Mouse (Mus musculus) mesoderm, embryonic 11.5 days (tissue): ENCODE results near the gene Nmb.
"Not testable (repeated sequence)": the region's sequence is repeated elsewhere in the genome, so short reads cannot be mapped to it uniquely, and the experiment has no call there.

Experiments
- DNase-seq: peaks from one replicate; pipeline ENCODE4 v3.0.0-alpha.2; 2012; ENCODE audit warnings: low read depth, low spot score

Nmb gene

DNA sequence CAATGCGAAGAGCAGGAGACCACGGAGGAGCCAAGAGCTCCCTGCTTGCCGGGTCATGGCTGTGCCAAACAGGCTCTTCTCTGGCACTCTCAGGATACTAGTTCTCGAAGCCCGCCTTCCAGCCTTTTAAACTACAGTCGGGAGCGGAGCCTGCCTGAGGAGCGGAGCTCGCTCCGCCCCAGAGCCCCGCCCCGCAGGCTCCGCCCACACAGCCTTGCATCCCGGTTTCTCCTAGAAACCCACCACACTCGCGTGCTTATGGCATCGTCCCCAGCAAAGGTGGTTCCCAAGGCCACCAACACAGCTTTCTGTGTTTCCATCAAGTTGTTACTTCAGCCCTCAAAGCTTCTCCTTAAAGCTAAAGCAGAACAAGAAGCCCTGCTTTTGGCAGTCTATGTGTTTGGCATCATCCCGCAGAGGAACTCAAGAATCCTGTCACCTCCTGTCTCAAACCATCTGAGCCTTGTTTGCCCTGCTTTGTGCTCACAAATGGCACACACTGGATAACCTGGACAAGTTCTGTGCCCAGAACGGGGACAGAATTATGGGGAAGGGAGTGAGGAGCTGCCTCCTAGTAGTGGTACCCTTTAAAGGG is at the start of gene Nmb:
Nmb (minus strand) TSS at position 156 of the 595 bp plus-strand sequence.
- DNase-seq: peak; percentile 70

DNA sequence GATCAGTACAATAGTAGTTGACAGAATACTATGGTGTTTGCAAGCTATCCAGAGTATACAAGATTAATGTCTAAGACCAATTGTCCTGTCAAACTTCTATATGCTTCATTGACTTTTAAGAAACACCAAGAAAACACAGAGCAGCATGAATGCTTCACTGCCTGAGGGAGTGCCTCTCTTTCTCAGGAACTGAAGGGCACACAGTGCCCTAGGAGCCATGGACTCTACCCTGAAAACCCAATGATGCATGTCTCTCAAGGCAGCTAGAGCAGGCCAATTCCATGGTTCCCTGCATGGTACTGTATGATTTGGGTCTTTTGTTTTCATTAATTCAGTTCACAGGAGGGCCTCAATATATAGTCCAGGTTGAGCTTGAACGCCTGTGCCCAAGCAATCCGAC is 49.4 kb upstream of the Nmb start:
- no peak for DNase-seq

DNA sequence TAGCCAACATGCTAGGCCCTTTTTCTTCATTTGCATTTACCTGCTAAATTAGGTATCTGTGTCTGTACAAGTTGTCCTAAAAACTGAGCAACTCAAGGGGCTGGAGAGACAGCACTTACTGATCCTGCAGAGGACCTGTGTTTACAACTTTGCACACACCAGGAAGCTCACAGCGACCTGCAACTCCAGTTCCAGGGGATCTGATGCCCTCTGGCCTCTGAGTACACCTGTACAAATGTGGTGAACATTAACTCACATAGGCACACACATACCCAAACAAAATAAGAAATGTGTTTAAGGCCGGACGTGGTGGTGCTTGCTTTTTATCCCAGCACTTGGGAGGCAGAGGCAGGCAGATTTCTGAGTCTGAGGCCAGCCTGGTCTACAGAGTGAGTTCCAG is 47.3 kb upstream of the Nmb start:
- no peak for DNase-seq

DNA sequence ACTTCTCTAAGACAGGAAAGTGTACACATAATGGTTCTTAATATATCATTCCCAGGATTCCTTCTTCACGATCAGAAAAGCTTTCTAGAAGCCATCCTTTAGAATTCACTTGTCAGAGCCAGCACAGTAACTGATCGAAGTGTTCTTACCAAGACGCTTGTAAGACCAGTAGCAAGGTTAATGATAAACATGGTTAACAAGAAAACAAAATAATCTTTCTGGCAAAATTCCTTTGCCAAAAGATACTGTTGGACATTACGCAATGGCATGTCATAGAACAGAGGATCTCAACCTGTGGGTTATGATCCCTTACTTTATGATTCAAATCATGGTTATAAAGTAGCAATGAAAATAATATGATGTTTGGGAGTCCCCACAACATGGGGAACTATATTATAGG is 46.6 kb upstream of the Nmb start:
- no peak for DNase-seq

DNA sequence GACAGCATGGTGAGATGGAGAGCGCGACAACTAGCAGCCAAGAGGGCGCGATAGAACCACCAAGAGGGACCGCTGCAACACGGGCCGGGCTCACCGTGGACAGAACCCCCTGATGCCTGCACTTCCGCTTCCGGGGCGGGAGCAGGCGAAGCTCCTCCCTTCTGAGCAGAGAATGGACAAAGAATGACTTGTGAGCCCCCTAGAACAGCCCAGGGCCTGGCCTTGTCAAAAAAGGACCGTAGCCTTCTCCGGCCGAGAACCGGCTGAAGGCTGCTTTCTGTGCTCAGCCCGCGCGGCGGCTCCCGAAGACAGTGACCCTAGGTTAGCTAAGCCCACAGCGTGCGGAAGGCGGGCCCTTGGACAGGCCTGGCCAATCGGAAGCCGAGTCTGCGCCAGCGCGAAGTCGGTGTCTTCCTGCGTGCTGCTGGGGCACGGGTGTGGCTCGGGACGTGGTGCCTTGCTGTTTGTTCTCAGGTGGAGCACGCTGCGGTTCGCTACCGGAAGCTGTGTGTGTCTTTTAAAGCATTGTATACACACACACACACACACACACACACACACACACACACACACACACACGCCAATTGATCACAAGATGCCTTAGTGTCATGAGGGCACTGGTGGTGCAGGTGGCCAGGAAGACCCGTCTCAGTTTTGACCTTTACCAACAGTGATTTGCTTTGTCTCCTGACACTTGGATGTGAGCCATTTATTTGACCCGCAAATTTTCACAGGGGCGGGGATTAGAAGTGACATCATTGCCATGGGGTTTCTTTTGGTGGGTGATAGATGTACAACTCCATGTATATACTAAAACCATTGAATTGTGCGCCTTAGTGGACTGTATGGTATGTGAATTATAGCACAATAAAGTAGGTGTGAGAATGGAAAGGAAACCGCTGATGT is 42.8 kb upstream of the Nmb start, which contains the start of gene Sec11a:
Sec11a (minus strand) TSS at position 336 of the 906 bp plus-strand sequence.
- peak; percentile 93 for DNase-seq

DNA sequence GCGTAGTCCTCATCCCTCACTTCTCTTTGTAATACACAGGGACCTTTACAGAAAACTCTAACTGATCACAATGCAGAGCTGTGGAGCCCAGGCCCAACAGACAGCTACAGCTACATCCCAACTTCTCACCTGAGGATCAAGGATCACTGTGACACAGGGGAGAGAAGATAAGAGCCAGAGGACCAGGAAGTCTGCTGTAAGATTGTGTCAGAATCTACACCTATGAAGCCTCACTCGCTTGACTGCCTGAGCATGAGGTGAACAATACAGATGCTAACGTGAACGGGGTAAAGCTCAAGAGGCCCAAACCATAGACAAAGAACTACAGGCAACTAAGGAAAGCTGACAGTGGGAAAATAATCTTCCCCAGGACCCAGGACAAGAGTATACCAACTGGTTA is 34.9 kb upstream of the Nmb start:
- no peak for DNase-seq

DNA sequence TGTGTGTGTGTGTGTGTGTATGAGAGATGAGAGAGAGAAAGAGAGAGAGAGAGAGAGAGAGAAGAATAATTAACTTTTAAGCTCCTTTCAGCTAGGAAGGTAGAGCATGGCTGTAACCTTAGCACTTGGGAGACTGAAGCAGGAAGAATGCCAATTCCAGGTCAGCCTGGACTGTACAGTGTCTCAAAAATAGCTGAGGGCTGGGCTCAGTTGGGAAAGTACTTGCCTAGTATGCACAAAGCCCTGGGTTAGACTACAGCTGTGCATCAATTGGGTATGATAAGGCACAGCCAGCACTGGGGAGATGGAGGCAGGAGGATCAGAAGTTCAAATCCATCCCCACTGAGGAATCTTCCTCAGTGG is 32.4 kb upstream of the Nmb start:
- DNase-seq: not testable (repeated sequence)

DNA sequence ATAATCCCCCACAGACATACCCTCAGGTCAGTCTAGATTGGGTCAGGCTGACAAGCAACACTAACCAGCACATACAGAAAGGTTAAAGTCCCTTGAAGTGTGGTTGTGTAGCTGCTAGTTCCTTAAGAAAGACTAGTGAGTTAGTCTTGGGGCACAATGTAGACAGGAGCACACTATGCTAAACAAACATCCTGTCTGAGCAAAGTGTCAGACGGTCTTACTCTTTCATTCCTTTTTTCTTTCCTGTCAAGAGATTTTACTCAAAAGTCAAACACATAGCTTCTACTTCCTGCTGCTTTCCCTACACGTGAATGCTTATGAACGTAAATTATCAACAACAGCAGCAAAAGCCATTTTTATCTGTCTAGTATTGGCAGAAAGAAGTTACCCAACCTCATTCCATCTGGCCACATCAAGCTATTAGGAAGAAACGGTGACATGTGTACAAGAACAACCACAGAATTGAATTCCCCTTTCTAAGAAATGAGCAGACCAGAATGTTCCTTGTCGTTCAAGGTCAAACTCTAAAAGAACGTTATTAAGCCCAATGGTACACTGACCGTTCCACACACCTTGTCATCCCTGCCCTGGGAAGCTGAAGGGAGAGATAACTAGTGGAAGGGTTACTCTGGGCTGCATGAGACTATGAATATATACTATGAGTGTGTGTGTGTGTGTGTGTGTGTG is 31.9 kb upstream of the Nmb start:
- not testable (repeated sequence) for DNase-seq

DNA sequence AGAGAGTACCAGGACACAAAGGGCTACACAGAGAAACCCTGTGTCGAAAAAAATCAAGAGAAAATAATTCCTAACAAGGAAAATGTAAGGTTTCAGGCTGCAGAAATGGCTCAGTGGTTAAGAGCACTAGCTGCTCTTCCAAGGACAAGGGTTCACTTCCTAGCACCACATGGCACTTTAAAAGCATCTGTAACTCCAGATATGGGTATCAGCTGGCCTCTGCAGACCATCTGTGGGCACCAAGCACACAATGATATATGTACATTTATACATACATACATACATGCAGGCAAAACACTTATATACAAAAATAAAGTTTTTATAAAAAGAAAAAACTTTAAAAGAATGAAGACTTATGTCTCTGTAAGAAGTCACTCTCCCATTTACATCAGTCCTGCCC is 31.0 kb upstream of the Nmb start:
- no peak for DNase-seq

DNA sequence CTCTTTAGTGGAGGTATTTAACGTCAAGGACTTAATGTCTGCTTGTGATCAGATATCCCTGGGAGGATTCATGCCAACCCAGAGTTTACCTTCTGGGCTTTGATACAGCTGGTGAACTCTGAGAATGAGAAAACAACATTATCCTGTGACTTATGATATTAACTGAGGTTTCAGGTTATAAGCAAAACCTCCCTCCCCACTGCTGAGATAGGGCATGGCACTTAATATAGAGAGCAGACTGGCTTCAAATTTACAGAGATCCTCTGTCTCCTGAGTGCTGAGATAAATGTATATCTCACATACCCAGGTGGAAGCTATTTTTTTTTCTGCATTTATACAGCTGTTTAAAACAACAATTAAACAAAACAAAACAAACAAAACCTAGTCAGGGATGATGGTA is 27.9 kb upstream of the Nmb start:
- DNase-seq: no peak

DNA sequence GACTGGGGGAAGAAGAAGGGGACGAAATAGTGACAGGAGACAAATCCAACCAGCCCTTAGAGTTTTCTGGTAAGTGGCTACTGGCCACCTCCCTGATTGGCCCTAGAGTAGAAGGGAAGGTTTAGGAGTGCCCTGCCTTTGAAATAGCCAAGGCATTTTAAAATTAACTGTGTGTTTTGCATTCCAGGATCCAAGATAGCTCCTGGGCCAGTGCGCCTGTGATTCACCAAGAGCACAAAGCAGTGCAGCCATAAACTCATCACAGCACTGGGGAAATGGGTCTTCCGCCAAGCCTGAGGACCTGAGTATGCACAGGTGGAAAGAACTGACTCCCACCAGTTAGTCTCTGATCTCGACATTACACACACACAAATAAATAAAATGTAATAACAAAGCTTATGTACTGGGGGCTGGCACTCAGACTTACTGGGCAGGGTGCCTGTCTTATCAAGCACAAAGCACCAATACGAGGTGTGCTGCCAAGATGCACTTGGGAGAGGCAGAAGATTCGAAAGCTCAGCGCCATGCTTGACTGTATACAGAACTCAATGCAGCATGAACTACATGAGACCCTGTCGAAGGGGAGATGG is 26.8 kb upstream of the Nmb start:
- no peak for DNase-seq

DNA sequence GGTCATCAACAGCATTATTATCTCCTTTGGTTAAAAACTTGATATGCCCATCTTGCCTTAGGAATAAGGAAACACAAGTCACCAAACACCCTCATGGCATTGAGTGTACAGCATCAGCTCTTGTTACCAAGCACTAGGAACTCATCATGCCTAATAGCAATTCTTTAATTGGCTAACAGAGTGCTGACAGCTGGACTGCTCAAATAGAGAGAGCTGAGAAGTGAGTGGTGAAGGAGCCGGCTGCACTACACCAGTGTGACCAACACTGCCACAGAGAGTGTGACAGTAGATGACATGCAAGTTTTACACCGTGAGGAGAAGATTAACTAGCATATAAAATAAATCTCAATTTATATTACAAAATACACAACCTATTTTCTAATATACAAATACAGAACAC is 18.3 kb upstream of the Nmb start:
- no peak for DNase-seq

DNA sequence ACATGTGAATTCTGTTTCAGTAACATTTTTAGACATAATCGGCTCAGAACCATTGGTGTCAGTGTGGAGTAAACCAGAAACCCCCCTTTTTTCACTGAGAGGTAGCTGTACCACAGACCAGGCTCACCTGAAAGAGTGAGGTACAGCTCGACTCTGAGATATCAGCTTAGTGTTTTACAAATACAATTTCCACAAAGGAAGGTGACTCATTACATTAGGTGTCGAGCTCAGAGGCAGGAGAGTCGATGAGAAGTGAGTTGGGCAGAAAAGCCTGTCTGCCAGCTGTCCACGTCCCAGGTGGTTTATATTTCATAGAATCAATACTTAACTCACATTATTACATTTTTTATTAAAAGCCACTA is 14.8 kb upstream of the Nmb start:
- no peak for DNase-seq

DNA sequence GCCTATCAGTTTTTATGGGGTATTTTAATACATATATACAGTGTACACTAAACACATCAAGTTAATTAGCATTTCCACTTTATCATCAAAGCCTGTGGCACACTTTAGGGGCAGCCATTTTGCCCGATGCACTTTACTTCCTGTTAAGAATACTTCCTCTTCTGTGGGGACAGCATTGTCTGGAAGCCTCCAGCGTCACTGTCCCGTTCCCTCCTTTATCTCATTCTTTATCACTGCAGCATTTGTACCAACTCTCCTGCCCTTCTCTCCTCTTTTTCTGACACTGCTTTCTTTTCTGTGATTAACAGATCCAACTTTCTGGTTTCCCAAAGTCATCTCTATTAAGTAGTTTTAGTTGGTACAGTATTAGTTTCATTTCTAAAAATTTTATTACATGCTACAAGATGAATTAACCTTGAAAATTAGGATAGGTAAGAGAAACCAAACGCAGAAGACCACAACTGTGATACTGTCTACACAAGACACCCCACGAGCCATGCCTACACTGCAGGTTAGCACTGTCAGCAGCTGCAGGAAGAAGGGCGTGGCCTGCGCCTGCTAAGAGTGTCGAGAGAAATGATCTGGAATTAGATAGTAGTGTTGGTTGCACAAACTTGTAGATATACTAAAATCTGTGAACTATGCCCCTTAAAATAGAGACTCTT is 14.2 kb upstream of the Nmb start:
- DNase-seq: no peak

DNA sequence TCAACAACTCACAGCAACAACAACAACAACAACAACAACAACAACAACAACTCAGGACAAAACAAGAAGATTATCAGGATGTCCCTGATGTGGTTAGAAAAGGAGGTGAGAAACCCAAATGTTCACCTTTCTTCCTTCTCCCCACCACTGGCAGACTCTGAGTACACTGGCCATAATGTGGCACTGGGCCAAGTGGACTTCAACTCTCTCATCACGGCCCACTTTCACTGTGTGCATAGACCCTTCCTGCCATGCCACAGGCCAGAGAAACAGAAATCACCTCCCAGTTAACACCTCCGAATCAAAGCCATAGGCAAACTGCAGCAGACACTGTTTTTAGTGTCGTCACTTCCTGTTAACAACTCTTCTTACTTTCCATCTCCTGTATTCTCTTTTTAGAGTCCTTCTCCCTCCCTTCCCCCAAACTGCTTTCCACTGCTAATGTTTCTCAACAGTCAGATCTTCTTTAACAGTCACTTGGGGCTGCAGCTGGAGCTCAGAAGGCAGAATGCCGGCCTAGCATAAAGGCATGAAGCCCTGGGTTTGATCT is 13.1 kb upstream of the Nmb start:
- DNase-seq: no peak

DNA sequence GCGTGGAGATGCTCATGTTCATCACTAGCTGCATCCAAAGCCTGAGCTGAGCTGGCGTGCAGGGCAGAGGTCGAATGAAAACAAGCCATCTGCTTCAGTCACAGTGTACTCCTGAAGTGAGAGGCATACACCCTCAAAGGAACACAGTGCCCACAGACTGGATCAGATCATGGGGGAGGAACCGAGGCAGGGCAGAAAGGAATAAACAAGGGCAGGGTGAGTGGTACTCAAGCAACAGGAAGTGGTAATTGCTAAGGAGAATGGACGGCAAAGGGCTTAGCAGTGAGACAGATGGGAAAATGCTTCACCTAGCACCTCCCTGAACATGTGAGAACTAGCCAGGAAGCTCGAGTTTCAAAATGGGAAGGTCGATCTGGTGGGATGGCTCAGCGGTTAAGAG is 7.6 kb upstream of the Nmb start:
- no peak for DNase-seq

DNA sequence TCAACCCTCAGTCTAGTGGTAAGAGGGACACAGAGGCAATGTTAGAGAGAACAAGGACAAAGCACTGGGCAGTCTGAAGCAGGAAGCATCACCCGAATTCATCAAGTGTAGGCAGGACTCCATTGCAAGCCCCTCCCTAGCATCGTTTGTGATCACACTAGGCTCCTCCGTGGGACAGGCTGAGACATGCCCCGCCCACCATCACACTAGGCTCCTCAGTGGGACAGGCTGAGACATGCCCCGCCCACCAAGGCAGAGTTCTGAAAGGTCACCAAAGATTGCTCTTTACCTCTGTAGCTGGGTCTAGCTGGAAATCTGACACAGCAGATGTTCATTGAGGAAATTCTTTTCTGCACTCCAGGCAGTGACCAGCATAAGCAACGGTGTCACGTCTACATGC is 6.2 kb upstream of the Nmb start:
- no peak for DNase-seq

DNA sequence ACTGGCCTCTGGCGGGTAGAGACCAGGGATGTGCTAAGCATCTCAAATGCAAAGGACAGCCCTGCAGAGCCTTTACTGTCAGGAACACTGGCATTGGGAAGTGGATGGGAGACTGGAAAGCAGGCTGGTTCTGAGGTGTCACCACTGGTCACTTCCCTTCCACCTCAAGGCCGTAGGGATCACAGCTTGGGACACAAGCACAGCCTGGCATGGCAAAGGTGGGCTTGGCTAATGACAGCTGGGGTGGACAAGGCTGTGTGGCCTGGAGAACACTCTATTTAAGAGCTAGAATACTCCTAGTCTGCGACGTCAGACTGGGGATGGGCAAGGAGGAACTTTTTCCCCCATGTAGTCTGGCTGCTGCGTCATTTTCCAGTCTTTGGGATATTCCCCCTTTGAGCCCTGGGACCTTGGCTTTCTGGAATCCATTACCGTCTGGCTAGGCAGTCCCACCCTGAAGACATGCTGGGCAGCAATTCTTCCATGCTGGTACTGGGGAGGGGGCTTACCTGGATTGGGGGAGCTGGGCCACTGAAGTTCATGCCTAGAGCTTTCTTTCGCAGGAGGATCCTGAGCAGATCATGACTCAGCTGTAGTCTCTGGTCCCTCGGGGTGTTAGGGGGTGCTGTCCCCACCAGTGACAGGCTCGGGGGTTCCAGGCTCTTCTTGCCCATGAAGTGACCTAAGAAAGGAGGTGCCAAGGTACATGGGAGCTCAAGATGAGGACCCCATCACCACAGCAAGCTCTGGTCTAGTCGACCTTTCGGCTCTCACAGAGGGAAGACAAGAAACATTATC is 1.1 kb downstream of the Nmb start:
- DNase-seq: no peak

DNA sequence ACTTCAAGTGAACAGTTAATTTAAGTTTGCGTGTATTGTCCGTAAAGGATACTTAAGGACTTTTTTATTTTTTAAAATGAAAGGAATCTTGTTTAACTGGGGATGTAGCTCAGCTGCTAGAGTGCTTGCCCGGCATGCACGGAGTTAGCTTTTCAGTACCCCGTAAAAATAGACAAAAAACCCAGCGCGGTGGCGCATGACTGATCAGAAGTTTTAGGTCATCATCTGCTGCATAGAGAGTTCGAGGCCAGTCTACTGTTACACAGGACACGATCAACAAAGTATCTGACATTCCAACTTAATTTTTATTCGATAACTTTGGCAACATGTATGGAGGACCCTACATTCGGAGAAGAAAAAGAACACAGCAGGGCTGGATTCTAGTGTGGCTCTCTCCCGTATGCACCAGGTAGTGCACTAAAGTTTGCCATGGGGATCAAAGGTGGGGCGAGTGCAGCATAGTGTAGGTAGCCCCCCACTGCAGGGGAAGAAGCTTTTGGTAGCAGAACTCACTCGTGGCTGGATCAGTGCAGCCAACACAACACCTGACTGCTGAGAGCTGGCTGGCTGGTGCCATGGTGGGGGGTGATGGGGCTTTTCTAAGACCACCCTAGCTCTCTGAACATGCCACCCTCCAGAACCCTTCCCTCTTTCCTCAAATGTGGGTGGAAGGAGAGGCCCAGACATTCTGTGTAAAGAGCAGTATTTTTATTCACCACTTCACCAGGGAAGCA is 3.2 kb downstream of the Nmb start:
- no peak for DNase-seq

DNA sequence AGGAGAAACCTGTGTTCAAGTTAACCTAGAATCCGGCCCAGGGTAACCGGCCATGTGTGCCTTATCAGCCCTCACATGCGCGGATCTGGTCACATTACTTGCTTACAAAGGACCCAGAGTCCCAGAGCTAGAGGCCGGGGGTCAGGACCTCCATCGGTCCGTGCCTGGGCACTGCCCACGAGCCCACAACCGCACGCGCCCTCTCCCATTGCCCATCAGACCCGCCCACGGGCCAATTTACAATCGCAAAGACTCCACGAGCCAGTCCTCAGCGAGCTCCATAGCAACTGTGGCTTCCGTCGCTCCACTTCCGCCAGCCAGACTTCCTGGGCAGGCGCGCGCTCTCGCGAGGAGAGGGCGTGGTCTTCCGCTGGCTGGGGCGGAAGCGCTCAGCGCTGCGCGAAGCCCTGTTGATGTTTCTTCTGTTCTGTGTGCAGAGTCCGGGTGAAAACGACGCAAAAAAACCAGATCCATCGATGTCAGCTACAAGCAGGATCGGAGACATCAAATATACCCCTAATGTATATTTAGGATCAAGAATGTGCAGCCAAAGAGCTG is 3.9 kb downstream of the Nmb start, which contains the start of gene Wdr73:
Wdr73 (minus strand) TSS at position 326 of the 558 bp plus-strand sequence.
- peak; percentile 93 for DNase-seq
